Mouse (Mus musculus): ENCODE measurements around the gene 4930433I11Rik.
"Not testable (repeated sequence)": the region's sequence is repeated elsewhere in the genome, so short reads cannot be mapped to it uniquely, and the experiment has no call there.

The 4930433I11Rik gene

DNA sequence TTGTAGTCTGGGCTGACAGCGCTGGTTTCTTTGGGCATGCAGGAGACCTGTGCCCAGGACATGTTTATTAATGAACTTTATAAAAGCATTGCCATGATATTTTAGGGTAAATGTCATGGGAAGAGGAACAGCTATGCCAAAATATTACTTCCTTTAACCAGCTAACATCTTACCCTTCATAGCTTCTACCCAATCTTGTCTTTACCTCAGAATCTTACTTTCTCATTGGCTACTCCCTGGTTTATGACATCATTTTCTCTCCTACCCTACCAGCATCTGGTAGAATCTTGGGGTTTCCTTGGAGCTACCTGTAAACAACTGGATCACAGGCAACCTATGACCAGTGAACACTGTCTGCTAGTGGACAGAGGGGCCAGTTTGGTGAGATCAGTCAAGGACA, at the start of gene 4930433I11Rik:
TSS of gene 4930433I11Rik (plus strand) at position 301 of the 400 bp plus-strand sequence.
- no peak for DNase-seq

- DNase-seq = no peak
These were observed 48.0 kb upstream of the 4930433I11Rik start for GRCm38 (mm10) chr7:40939371-40939770.

DNA sequence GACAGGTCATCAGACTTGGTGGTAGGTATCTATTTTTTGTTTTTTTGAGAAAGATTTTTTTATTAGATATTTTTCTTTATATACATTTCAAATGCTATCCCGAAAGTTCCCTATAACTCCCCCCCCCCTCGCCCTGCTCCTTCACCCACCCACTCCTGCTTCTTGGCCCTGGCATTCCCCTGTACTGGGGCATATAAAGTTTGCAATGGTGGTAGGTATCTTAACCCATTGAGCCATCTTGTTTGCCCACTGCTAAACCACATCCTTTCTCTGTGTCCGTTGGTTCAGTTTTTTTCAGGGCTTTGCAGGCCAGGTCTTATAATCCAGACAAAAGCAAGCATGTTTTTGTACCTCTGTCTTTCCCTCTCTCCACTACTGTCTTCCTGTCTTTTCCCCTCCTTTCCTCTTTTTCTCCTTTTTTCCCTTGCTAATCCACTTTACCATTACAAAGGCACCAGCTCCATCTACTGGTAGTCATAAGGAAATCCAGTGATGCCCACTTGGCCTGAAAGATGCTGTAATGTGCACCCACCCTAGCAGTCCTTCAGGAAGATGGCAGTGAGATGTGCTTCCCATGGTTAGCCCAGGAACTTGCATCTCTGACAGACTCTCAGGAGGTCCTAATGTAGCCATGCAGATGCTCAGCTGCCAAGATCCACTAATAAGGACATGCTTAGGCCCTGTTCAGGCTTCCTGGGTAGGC, 45.0 kb upstream of the 4930433I11Rik start:
- DNase-seq = no peak

DNA sequence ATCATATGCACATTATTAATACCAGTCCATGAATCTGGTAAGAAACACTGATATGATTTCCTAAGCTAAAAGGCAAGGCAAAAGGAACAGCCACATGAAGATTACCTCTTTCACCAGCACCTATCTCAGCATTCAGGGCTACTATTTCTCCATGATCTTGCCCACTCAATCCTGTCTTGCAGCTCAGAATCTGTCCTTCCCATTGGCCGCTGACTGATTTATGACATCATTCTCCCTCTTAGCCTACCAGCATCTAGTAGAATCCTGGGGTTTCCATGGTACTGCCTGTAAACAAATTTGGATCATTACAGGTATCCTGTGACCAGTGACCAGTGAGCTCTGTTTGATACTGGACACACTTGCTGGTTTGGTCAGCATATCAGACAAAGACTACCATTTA, 45.1 kb downstream of the 4930433I11Rik start, which contains the start of gene Gm4884:
TSS of gene Gm4884 (plus strand) at position 301 of the 400 bp plus-strand sequence.
- not testable (repeated sequence) for DNase-seq

- DNase-seq = not testable (repeated sequence)
These were observed 56.7 kb downstream of the 4930433I11Rik start for GRCm38 (mm10) chr7:41044058-41044457.
